Mouse (Mus musculus): Measurements from ENCODE around the gene Ccdc171. TPM values are rescaled to one million over a fixed set of nuclear protein-coding genes. Genes with fewer than 3 reads are reported as not detected.

The Ccdc171 gene
- total and polyA plus RNA-seq, 2 experiments from 2014 or later: 2.0 to 3.2 TPM

- H3K9ac ChIP-seq (replicated peaks; ENCODE audit: low read length): no peak overlapping the region
- H3K9me3 ChIP-seq (ENCODE audit: low read length): no peaks in the 10 kb centered on the region
- no peak for ATAC-seq
- no peak for DNase-seq (ENCODE audit: low spot score)
- no peak overlapping the region for H3K27ac ChIP-seq
- no peaks in the 10 kb centered on the region for H3K27me3 ChIP-seq (ENCODE audit: insufficient read depth, low read length)
- no peaks in the 10 kb centered on the region for H3K36me3 ChIP-seq (ENCODE audit: insufficient read depth, low read length)
- no peak overlapping the region for H3K4me2 ChIP-seq (ENCODE audit: low read depth, low read length)
- no peak overlapping the region for H3K4me3 ChIP-seq (ENCODE audit: low read length)
- TF ChIP-seq CTCF (IDR thresholded peaks at IDR 0.05; ENCODE audit: low read depth): no peak
- H3K4me1 ChIP-seq (ENCODE audit: insufficient read depth, low read length): no peaks in the 10 kb centered on the region
- WGBS: 41% methylated on average over 11 of the region's 11 CpGs
Observed at GRCm38 (mm10) chr4:83719816-83720215, 194.5 kb downstream of the Ccdc171 start.

GRCm38 (mm10) chr4:83725136-83725535 lies 199.8 kb downstream of the Ccdc171 start:
- Histone ChIP-seq H3K27me3 (ENCODE audit: insufficient read depth, low read length) (no peaks in the 10 kb centered on the region), H3K36me3 (ENCODE audit: insufficient read depth, low read length) (no peaks in the 10 kb centered on the region), H3K27ac (no peak overlapping the region), H3K9ac (replicated peaks; ENCODE audit: low read length) (no peak overlapping the region), H3K4me2 (ENCODE audit: low read depth, low read length) (no peak overlapping the region), H3K4me1 (ENCODE audit: insufficient read depth, low read length) (no peaks in the 10 kb centered on the region), H3K9me3 (ENCODE audit: low read length) (no peaks in the 10 kb centered on the region), H3K4me3 (ENCODE audit: low read length) (no peak overlapping the region)
- 6% methylated on average over 2 of the region's 2 CpGs for WGBS
- no peak for ATAC-seq
- peak; percentile 35 for DNase-seq (ENCODE audit: low spot score)
- TF ChIP-seq CTCF (IDR thresholded peaks at IDR 0.05; ENCODE audit: low read depth): peak; percentile 50

- H3K9ac ChIP-seq (replicated peaks; ENCODE audit: low read length): no peak overlapping the region
- H3K27ac ChIP-seq: no peak overlapping the region
- no peaks in the 10 kb centered on the region for H3K27me3 ChIP-seq (ENCODE audit: insufficient read depth, low read length)
- no peak overlapping the region for H3K4me2 ChIP-seq (ENCODE audit: low read depth, low read length)
- no peaks in the 10 kb centered on the region for H3K36me3 ChIP-seq (ENCODE audit: insufficient read depth, low read length)
- TF ChIP-seq CTCF (IDR thresholded peaks at IDR 0.05; ENCODE audit: low read depth): no peak
- 81% methylated on average over 9 of the region's 9 CpGs for whole genome bisulfite sequencing
- DNase-seq (ENCODE audit: low spot score): no peak
- H3K9me3 ChIP-seq (ENCODE audit: low read length): no peaks in the 10 kb centered on the region
- no peaks in the 10 kb centered on the region for H3K4me1 ChIP-seq (ENCODE audit: insufficient read depth, low read length)
- no peak for ATAC-seq
- H3K4me3 ChIP-seq (ENCODE audit: low read length): no peak overlapping the region
Observed at GRCm38 (mm10) chr4:83739137-83739890, 214.0 kb downstream of the Ccdc171 start.

- H3K27ac ChIP-seq: no peak overlapping the region
- no peak for ATAC-seq
- no peak for DNase-seq (ENCODE audit: low spot score)
- no peak for TF ChIP-seq CTCF (IDR thresholded peaks at IDR 0.05; ENCODE audit: low read depth)
- no peaks in the 10 kb centered on the region for H3K4me1 ChIP-seq (ENCODE audit: insufficient read depth, low read length)
- no peak overlapping the region for H3K4me2 ChIP-seq (ENCODE audit: low read depth, low read length)
- no peak overlapping the region for H3K9ac ChIP-seq (replicated peaks; ENCODE audit: low read length)
- no peaks in the 10 kb centered on the region for H3K36me3 ChIP-seq (ENCODE audit: insufficient read depth, low read length)
- 72% methylated on average over 4 of the region's 4 CpGs for WGBS
- H3K9me3 ChIP-seq (ENCODE audit: low read length): no peaks in the 10 kb centered on the region
- H3K4me3 ChIP-seq (ENCODE audit: low read length): no peak overlapping the region
- no peaks in the 10 kb centered on the region for H3K27me3 ChIP-seq (ENCODE audit: insufficient read depth, low read length)
Observed at GRCm38 (mm10) chr4:83739891-83740277, 214.5 kb downstream of the Ccdc171 start.

- Histone ChIP-seq H3K9me3 (ENCODE audit: low read length) (no peaks in the 10 kb centered on the region), H3K9ac (replicated peaks; ENCODE audit: low read length) (no peak overlapping the region), H3K4me2 (ENCODE audit: low read depth, low read length) (peak overlapping the region; percentile 42), H3K27ac (no peak overlapping the region), H3K27me3 (ENCODE audit: insufficient read depth, low read length) (no peaks in the 10 kb centered on the region), H3K4me1 (ENCODE audit: insufficient read depth, low read length) (no peaks in the 10 kb centered on the region), H3K36me3 (ENCODE audit: insufficient read depth, low read length) (no peaks in the 10 kb centered on the region), H3K4me3 (ENCODE audit: low read length) (0 out of 2 replicates have a peak overlapping the region, but pooled peaks have one; percentile 8)
- peak; percentile 35; the same call in 1 of the 2 replicates for ATAC-seq
- whole genome bisulfite sequencing: 26% methylated on average over 12 of the region's 12 CpGs
- TF ChIP-seq CTCF (IDR thresholded peaks at IDR 0.05; ENCODE audit: low read depth): no peak
- DNase-seq (ENCODE audit: low spot score): peak; percentile 30
Observed at GRCm38 (mm10) chr4:83742806-83743460, 217.6 kb downstream of the Ccdc171 start.

GRCm38 (mm10) chr4:83775136-83775535 lies 249.8 kb downstream of the Ccdc171 start:
- Histone ChIP-seq H3K9ac (replicated peaks; ENCODE audit: low read length) (no peak overlapping the region), H3K36me3 (ENCODE audit: insufficient read depth, low read length) (no peaks in the 10 kb centered on the region), H3K4me3 (ENCODE audit: low read length) (no peak overlapping the region), H3K27me3 (ENCODE audit: insufficient read depth, low read length) (no peaks in the 10 kb centered on the region), H3K4me2 (ENCODE audit: low read depth, low read length) (no peak overlapping the region), H3K9me3 (ENCODE audit: low read length) (0 out of 2 replicates have a peak, but pooled peaks cover 3% of the 10 kb centered on the region), H3K27ac (no peak overlapping the region), H3K4me1 (ENCODE audit: insufficient read depth, low read length) (no peaks in the 10 kb centered on the region)
- 93% methylated on average over 6 of the region's 6 CpGs for WGBS
- DNase-seq (ENCODE audit: low spot score) (no peak), ATAC-seq (no peak)
- no peak for TF ChIP-seq CTCF (IDR thresholded peaks at IDR 0.05; ENCODE audit: low read depth)

GRCm38 (mm10) chr4:83780044-83780443 lies 254.7 kb downstream of the Ccdc171 start:
- H3K4me3 ChIP-seq (ENCODE audit: low read length): no peak overlapping the region
- TF ChIP-seq CTCF (IDR thresholded peaks at IDR 0.05; ENCODE audit: low read depth): no peak
- H3K27ac ChIP-seq: no peak overlapping the region
- H3K36me3 ChIP-seq (ENCODE audit: insufficient read depth, low read length): no peaks in the 10 kb centered on the region
- 97% methylated on average over 4 of the region's 4 CpGs for WGBS
- H3K27me3 ChIP-seq (ENCODE audit: insufficient read depth, low read length): no peaks in the 10 kb centered on the region
- H3K4me2 ChIP-seq (ENCODE audit: low read depth, low read length): no peak overlapping the region
- H3K9ac ChIP-seq (replicated peaks; ENCODE audit: low read length): no peak overlapping the region
- no peak for DNase-seq (ENCODE audit: low spot score)
- ATAC-seq: no peak
- H3K4me1 ChIP-seq (ENCODE audit: insufficient read depth, low read length): no peaks in the 10 kb centered on the region
- 0 out of 2 replicates have a peak, but pooled peaks cover 3% of the 10 kb centered on the region for H3K9me3 ChIP-seq (ENCODE audit: low read length)

Measured in hindbrain, postnatal 0 days (tissue).